Mouse (Mus musculus): Measurements from ENCODE around the gene Olfr643.

The Olfr643 gene

GRCm38 (mm10) chr7:104137305-104137704 is at the start of gene Olfr643:
Olfr643 (minus strand) TSS chr7:104137405.
- no peak for DNase-seq

DNA sequence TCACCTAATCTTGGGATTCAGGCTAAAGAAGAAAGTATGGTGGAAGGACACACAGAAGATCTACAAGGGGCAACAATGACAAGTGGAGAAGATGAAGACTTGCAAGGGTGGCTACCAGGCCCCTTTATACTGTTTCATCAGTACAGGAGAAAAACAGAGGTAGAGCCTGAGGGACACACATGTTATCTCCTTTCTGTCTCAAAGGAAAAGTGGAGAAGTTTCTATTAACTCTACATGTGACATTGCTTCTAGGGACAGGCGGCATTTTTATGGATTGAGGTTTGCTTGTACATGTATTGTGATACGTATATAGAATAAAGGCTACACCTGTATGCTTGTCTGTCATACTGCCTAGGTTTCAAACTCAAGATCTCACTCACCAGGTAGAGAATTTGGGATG is 46.1 kb upstream of the Olfr643 start, which contains the start of gene Olfr648:
Gene Olfr648, minus strand, starts transcription at position 101 of the 400 bp plus-strand sequence.
- no peak for DNase-seq

GRCm38 (mm10) chr7:104179074-104179473 is 41.9 kb upstream of the Olfr643 start:
- DNase-seq, result no peak

DNA sequence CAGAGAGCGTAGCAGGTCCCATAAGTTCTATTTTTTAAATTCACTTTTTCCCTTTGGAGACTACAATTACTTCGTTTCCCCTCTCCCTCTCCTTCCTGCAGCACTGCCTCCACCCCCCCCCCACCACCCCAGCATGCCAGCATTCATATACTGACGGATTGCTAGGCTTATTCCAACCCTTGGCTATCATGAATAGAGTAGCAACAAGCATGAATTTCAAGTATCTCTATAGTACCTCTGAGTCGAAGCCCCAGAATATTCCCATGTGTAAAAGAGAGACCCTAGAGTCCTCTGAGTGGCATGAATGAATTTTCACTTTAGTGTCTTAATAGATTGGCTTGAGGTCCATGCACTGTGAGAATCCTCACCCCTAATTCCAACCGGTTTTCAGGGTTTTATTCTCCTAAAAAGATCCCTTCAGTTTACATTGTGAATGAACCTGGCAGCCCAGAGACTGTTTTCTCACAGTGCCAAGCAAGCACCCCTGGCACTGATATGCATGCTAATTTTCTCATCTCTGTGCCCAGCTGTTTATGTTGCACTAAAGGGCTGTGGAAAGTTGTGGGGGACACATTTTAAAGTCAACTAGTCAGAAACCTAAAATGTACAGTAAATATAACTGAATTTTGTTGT is 41.3 kb upstream of the Olfr643 start:
- DNase-seq, result no peak

DNA sequence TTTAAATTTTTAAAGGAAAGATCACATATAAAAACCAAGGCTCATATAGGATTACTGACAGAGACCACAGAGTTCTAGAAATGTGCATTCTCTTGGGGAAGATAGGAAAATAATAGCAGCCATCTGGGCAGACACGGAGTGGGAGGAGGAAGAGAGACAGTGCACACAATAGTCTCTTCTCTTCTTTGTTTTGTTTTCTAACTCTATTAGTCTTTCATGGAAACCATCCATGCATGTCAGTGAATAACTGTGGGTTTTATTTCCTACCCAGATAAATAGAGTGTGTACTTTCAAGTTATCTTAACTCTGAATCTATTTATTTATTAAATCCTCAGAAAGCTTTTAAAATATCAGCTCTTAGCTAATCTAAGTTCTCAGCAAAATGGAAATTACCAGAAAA is 37.9 kb upstream of the Olfr643 start:
- DNase-seq, result no peak

DNA sequence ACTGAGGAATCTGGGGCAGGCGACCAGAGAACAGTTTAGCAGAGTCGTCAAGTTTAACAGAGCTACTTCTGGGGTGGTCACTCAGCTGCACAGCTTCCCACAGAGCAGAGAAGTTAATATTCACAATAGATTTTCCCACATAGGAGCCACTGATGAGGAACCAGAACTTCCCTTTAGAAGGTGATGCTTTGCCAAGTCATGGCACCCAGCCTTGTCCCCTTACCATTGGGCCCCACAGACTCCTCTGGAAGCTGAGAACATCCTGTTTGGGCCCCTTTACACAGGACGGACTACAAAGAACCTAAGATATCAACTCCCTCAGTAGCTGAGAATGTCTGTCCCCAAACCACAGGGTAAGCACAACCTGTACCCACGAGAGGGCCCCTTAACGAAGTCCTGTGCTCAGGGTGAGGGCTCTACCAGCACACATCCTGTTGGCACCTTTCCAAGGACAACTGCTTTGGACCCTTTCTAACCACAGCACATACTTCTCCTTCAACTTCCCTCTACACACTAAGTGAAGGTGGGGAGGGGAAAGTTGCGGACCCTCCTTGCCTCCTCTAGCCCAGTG is 32.5 kb upstream of the Olfr643 start:
- DNase-seq, result no peak

- DNase-seq, result no peak
Observed at GRCm38 (mm10) chr7:104167105-104167504, 29.9 kb upstream of the Olfr643 start.

DNA sequence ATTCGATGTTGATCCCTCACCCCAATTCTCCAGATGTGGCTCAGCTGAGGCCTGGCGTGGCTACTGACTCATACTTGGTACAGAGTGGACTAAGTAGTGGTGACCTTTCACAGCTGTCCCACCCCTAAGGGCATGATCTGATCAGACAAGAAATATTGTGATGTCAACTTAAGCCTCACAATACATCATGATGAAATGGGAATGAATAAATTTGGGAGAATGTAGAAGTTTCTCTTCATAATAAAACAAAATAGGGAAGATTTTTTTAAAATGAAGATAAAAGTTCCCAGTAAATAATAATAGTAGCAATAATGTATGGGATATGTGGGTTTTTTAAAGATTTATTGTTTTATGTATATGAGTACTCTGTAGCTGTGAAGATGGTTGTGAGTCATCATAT is 13.3 kb upstream of the Olfr643 start, which contains the start of gene Ubqlnl:
Gene Ubqlnl, minus strand, starts transcription at position 101 of the 400 bp plus-strand sequence.
- no peak for DNase-seq

DNA sequence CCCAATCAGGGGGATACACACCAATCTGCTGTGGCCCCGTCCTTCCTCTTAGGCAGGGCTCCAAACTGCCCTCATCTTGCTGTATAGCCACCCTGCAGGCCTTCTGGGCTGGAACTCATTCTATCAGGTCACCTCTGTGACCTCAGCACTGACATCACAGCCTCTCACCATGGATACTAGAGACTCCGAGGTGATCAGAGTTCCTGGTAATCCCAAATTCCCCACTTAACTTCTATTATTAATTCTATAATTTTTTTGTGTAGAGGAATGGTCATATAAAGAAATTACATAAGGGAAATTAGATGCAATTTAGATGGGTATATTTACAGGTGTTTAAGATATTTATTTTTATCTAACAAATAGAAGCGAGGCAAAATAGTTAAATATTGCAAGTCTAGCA is 6.0 kb upstream of the Olfr643 start, which contains the start of gene Ubqln3:
Gene Ubqln3, minus strand, starts transcription at position 101 of the 400 bp plus-strand sequence.
- no peak for DNase-seq

GRCm38 (mm10) chr7:104129726-104130125 is 7.5 kb downstream of the Olfr643 start, which contains the start of gene Ubqln5:
Ubqln5 (minus strand) TSS chr7:104129826.
- DNase-seq, result no peak

DNA sequence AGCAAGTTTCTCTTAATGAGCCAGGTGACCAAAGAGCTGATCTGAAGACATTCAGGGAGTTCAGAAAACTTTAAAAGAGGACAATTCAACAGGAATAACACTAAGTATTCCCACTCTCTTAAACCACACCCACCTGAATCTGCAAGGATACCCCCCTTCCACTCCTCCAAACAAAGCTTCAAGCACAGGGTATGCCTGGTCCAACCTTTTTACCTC is 32.5 kb downstream of the Olfr643 start, which contains the start of gene Olfr646:
Gene Olfr646, plus strand, starts transcription at position 117 of the 216 bp plus-strand sequence.
- no peak for DNase-seq

- DNase-seq, result no peak
Observed at GRCm38 (mm10) chr7:104103913-104104756, 33.1 kb downstream of the Olfr643 start.

GRCm38 (mm10) chr7:104085365-104085764 is 51.8 kb downstream of the Olfr643 start, which contains the start of gene Olfr645:
Olfr645 (minus strand) TSS chr7:104085465.
- DNase-seq, result no peak

- DNase-seq, result no peak
Observed at GRCm38 (mm10) chr7:104071769-104072168, 65.4 kb downstream of the Olfr643 start, which contains the start of gene Olfr644. Olfr644 (minus strand) TSS chr7:104071869.

DNA sequence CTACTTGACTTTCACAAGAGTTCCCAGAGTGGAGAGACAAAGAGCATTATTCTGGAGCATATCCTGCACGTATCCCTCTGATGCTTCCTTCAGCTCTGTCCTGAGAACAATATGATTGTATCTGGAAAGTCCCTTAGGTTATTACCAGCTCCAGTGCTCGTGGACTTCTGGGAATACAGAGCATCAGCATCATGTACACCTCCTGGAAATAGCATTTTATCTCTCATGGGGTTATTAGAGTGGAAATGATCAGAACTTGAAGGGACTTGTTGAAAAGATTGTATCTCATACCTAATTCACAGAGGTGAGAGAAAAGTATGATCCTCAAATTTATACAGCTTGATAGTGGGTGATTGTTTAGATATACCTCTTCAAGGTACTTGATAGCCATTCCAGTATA is 75.9 kb downstream of the Olfr643 start, which contains the start of gene 4930516K23Rik:
Gene 4930516K23Rik, minus strand, starts transcription at position 101 of the 400 bp plus-strand sequence.
- no peak for DNase-seq

DNA sequence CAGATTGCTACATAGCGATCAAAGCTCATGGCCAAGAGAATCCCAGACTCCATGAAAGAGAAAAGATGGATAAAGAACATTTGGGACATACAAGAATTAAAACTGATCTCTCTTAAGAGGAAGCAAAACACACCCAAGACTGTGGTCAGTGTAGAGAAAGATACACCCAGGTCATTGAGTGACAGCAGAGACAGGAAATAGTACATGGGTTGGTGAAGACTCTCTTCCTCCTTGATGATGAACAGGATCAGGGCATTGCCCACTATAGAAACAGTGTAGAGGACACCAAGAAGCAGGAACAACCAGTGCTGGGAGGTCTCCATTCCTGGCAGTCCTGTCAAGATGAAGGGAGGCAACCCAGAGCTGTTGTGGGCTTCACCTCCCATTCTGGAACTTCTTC is 78.0 kb downstream of the Olfr643 start:
- no peak for DNase-seq

DNA sequence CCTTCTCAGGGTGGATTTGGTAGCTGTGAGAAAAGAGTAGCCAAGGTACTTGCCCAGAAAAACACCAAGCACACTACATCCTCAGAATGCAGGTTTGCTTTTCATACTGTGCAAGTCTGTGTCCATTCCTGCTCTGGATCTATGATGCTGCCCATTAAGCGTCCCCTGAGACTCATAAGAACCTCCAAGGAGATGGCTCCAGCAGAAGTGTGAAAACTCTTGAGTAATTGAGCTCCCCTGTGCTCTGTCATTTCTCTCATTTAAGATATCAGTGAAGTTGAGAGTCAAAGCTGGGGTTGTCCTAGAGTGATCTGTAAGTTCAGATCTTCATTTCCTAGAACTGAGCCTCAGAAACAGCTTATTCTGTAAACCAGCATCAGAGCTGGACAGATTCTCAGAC is 84.6 kb downstream of the Olfr643 start, which contains the start of gene Olfr642:
Gene Olfr642, minus strand, starts transcription at position 101 of the 400 bp plus-strand sequence.
- DNase-seq, result no peak

GRCm38 (mm10) chr7:104050745-104051144 is 86.5 kb downstream of the Olfr643 start:
- DNase-seq, result no peak

DNA sequence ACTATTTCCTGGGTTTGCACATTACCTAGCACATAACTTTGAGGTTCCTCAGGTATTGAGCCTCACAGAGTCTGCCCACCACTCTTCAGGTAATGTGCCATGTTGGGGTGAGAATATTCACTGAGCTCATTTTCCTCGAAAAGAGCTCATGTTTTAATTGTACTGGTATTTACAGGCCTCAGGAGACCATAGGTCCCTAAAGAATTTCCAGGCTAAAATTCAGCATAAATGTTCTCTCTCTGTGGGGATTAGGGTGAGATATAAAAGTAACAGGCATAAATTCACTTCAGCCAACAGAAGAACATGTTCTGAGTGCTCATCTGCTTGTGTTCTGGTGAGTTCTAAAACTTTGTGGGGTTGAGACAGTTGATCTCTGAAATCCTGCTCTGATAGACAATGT is 102.1 kb downstream of the Olfr643 start, which contains the start of gene Olfr641:
Gene Olfr641, plus strand, starts transcription at position 301 of the 400 bp plus-strand sequence.
- no peak for DNase-seq

GRCm38 (mm10) chr7:104026978-104027377 is 110.2 kb downstream of the Olfr643 start:
- no peak for DNase-seq

GRCm38 (mm10) chr7:104025473-104025872 is 111.7 kb downstream of the Olfr643 start, which contains the start of gene Olfr640:
Olfr640 (minus strand) TSS chr7:104025573.
- DNase-seq, result no peak

DNA sequence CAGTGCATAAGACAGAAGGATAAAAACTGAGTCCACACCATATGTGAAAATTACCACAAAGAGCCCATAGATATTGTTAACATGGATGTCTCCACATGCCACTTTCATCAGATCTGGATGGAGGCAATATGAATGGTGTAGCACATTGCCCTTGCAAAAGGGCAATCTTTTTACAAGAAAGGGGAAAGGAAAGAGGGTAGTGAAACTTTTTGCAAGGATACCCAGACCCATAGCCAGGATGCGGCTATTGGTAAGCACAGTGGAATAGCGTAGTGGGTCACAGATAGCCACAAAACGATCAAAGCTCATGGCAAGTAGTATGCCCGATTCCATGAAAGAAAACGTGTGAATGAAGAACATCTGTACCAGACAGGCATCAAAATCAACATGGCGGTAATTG is 115.6 kb downstream of the Olfr643 start:
- no peak for DNase-seq

DNA sequence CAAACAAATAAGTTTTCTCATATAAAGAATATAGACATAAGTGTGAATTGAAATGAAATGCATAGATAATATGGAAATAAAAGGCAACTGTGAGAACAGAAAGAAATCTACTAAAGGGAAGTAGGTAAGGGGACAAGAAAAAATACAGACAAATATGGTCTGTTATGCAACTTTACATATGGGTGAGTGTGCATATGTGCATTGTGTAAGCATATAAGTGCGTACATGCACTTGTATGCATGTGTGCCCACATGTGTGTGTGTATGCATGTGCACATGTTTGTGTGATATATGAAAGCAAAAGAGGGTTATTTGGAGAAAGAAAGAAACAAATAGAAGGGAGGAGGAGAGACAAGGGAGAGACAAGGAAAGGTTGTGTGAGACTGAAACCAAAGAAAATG is 118.3 kb downstream of the Olfr643 start:
- DNase-seq, result no peak
